Mouse (Mus musculus): ENCODE data around the gene Gal3st2. TPM values are rescaled to one million over a fixed set of nuclear protein-coding genes. Genes with fewer than 3 reads are reported as not detected.
"Not testable (repeated sequence)": the region's sequence is repeated elsewhere in the genome, so short reads cannot be mapped to it uniquely, and the experiment has no call there.

Gal3st2 gene
- under 1 TPM in 1 of 2 experiments, not detected in 1; 0.16 TPM for total RNA-seq (2021)
- long read RNA-seq, experiment 1 = 0 reads
- long read RNA-seq, experiment 2 = 0 reads

DNA sequence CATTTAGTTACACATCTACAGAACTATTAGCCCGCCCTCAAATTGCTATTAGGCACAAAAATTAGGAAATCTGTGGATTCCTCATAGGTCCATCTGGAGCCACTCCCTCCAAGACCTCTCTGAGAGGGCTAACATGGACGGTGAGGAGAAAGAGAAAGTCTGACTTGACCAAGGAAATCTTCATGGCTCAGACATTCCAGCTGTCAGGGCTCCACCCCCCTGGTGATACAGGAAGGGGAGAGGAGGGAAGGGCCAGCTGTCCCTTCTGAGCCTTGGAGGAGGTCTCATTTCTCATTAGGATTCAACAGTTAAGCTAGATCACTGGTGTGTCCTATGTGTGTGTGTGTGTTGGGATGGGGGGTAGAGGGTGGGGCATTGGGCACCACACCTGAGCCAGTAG is at the start of gene Gal3st2:
Gene Gal3st2, plus strand, starts transcription at position 259 of the 400 bp plus-strand sequence.
- H3K4me3 ChIP-seq; DNase-seq (ENCODE audit: extremely low spot score in 1 of 2, low spot score in 2 of 2); H3K27ac ChIP-seq; intact Hi-C loops (cut with DNase I): not testable (repeated sequence)

DNA sequence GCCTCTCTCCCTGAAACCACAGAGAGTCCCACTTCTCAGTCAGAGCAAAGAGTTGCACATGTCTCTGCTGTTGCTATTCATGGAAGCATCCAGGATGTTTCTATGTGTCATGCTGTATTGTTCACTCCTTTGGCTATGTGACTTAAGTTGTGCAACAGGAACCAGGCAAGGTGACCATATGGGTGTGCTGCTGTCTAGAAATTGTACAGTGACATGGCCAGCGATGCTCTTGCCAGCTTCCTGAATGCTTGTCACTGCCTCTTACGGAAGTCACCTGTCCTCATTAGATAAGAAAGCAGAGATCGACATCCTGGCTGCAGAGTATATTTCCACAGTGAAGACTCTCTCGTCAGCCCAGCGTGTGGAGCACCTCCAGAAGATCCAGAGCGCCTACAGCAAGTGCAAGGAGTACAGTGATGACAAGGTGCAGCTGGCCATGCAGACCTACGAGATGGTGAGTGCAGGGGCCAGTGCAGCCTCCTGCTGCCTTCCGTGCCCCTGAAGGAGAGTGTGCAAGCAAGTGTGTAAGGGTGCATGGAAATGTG is 49.5 kb upstream of the Gal3st2 start:
- DNase-seq (ENCODE audit: extremely low spot score in 1 of 2, low spot score in 2 of 2) = no peak
- no peak overlapping the region for H3K4me3 ChIP-seq
- TF ChIP-seq CTCF (IDR thresholded peaks at IDR 0.05) = no peak
- H3K27ac ChIP-seq = no peak overlapping the region
- intact Hi-C loops (cut with DNase I) = no loop called here

DNA sequence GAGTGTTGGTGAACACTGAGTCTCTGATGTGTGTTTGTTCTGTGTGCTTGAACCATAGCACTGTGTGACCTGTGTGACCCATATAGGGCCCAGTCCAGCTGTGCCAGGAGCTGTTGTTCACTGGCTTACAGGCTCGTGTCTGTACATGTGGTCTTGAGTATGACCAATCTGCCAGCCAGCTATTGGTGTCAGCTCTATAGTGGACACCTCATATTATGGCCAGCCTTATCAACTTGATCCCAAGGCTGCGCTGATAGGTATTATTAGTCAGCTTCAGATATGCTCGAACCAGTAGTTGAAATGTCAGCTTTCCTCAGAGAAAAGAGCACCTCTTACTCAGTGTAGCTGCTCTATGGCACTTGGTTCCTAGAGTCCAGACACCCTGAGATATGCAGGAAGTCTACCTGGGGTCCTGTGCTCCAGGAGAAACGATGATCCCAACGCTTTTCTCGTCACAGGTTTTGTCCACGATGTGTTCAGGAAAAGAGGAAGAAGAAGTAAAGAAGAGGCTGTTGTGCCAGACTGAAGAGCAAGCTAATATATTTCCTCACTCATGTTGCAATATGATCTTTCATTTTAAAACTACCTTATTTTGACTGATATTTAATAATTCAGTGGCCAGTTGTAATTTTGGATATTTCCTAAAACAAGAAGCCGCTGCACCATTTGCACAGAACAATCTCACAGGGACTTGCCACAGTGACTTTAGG is 43.1 kb upstream of the Gal3st2 start:
- DNase-seq (ENCODE audit: extremely low spot score in 1 of 2, low spot score in 2 of 2) = no peak
- Histone ChIP-seq H3K4me3 (no peak overlapping the region), H3K27ac (no peak overlapping the region)
- intact Hi-C loops (cut with DNase I) = no loop called here
- TF ChIP-seq CTCF (IDR thresholded peaks at IDR 0.05) = no peak

DNA sequence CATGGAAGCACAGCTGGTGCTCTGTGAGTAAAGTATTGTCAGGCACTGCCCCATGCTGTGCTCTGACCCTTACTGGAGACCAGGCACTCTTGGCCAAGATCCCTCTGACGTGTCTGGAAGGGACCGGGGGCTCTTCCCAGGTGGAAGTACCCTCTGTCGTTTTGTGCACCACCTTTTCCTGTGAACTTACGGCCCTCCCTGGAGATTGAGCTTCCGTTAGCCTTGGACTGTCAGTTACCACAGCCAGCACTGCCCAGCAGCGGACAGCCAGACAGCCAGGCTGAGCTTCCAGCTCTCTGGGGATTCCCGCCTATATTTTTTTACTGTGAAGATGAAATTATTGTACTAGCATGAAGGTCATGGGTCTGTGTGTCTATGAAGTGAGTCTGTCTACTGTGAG is 42.4 kb upstream of the Gal3st2 start:
- intact Hi-C loops (cut with DNase I) = no loop called here

DNA sequence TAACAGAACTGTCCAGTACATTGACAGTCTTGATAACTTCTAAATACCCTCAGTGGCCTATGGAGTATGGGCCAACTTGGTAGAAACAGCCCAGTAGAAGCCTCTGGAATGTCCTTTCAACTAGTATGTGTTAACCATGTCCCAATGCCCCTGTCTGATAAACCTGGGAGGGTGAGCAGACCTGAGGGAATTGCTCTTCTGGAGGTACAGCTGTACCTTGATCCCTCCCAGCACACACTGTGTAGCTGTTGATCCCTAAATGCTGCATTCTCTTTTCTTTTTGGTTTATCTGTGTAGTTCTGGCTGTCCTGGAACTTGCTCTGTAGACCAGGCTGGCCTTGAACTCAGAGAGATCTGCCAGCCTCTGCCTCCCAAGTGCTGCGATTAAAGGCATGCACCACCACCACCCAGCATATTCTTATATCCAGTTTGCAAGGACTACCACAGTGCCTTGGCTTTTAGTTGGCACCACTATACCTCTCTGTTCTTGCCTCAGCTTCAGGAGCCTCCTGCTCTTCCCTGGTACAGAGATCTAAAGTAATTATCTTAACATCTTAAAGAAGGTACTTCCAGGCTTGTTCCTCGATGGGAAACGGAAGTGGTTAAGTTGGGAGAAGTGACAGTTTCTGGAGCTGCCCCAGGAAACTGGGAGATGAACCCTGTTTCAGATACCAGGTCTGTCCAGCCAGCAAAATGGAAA is 37.2 kb upstream of the Gal3st2 start:
- intact Hi-C loops (cut with DNase I) = no loop called here
- Histone ChIP-seq H3K27ac (peak overlapping the region; percentile 100), H3K4me3 (no peak overlapping the region)
- no peak for TF ChIP-seq CTCF (IDR thresholded peaks at IDR 0.05)
- no peak for DNase-seq (ENCODE audit: extremely low spot score in 1 of 2, low spot score in 2 of 2)

More for the DNA sequence above, 42.4 kb upstream of the Gal3st2 start:
- Histone ChIP-seq H3K27ac (no peak overlapping the region), H3K4me3 (no peak overlapping the region)
- no peak for DNase-seq (ENCODE audit: extremely low spot score in 1 of 2, low spot score in 2 of 2)
- TF ChIP-seq CTCF (IDR thresholded peaks at IDR 0.05) = no peak

DNA sequence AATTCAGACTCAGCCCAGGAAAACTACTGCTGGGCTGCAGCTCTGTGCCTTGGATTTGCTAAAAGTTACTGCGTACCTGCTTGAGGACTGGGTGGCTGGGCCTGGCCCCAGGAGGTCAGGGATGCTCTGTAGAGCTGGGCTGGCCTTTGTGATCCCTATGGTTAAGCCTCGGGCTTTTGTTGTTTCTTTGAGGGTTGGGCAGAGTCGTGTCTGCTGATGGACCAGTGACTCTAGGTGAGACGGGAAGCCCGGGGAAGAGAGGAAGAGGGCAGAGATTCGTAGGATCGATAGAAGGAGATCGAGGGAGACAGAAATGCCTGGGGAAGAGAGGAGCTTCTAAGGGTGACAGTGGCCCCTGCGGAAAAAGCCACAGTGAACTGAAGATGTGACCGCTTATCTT is 36.5 kb upstream of the Gal3st2 start, which contains the start of gene D2hgdh:
Gene D2hgdh, plus strand, starts transcription at position 301 of the 400 bp plus-strand sequence.
- no peak for TF ChIP-seq CTCF (IDR thresholded peaks at IDR 0.05)
- intact Hi-C loops (cut with DNase I) = no loop called here
- DNase-seq (ENCODE audit: extremely low spot score in 1 of 2, low spot score in 2 of 2) = no peak

DNA sequence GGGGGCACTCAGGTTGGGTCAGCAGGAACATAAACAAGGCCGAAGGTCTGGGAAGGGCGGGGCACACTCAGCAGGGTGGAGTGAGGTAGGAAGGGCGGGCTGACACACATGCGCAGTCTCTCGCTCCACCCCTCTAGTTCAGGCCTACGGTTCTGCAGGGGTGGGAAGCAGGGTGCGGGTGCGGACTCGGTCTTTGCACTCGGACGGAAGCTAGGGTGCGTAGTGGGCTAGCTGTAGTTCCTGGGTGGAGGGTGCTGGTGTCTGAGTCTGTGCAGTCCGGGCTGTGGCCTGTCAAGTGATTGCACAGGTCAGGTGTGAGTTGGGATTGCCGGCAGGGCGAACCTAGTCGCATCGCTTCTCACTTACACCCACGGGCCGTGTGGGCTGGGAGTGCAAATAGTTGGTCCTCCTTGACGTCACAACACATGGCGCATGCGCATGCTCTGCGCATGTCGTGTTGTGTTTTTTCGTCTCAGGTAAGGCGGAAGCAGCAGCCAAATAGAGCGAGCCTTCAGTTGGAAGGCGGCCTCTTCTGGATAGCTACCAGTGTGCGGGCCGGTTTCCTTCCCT is 35.9 kb upstream of the Gal3st2 start:
- Histone ChIP-seq H3K4me3 (peak overlapping the region; percentile 65), H3K27ac (peak overlapping the region; percentile 100)
- no peak; the same call in 1 of the 2 replicates for TF ChIP-seq CTCF (IDR thresholded peaks at IDR 0.05)
- DNase-seq (ENCODE audit: extremely low spot score in 1 of 2, low spot score in 2 of 2) = peak; percentile 94 to 95
- intact Hi-C loops (cut with DNase I) = no loop called here

More for the DNA sequence above, 36.5 kb upstream of the Gal3st2 start, which contains the start of gene D2hgdh:
- Histone ChIP-seq H3K4me3 (peak within 1 kb of the TSS; percentile 65), H3K27ac (peak within 1 kb of the TSS; percentile 100)

DNA sequence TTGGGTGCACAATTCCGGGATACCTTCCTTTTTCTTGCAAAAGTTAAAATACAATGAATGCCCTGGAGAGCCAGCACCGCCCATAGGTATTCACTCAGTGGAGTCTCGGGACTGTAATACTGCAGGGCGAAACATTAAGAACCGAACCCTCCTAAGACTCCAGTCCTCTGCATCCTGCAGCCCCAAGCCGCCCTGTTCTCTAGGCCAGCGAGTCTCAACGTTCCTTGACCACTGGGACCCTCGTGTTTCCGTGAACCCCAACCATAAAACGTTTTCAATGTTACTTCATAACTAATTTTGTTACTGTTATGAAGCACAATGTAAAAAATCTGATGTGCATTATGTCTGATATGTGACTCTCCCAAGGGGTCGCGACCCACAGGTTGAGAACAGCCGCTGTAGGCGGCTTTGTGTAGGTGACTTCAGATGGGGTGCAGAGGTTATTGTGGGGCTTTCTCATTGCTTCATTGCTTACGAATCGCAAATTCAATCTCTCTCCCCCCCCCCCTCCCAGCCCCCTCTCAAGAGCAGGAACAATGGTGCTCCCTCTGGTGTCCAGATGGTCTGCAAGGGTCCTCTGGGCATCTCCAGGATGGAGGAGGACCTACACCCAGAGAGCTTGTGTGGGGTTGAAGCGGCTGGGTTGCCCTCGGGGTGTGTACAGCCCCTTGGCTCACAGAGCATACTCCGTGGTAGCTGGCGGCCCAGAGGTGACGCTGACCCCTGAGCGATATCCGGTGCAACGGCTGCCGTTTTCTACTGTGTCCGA is 35.2 kb upstream of the Gal3st2 start:
- DNase-seq (ENCODE audit: extremely low spot score in 1 of 2, low spot score in 2 of 2) = no peak
- Histone ChIP-seq H3K27ac (peak overlapping the region; percentile 100), H3K4me3 (peak overlapping the region; percentile 65)
- intact Hi-C loops (cut with DNase I) = no loop called here
- TF ChIP-seq CTCF (IDR thresholded peaks at IDR 0.05) = no peak; the same call in 1 of the 2 replicates

DNA sequence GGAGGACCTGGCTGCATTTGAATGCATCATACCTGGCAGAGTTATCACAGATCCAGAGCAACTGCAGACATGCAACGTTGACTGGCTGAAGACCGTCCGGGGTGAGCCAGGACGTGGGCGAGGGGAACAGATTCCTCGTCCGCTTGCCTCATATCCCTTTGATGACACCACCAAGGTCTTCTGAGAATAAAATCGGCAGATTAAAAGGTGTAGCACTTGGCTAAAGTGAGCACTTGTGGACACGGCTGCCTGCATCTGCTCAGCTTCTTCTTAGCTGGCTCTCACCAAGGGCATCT is 34.6 kb upstream of the Gal3st2 start:
- DNase-seq (ENCODE audit: extremely low spot score in 1 of 2, low spot score in 2 of 2) = no peak
- intact Hi-C loops (cut with DNase I) = no loop called here
- H3K4me3 ChIP-seq = no peak overlapping the region
- H3K27ac ChIP-seq = no peak overlapping the region
- no peak for TF ChIP-seq CTCF (IDR thresholded peaks at IDR 0.05)

DNA sequence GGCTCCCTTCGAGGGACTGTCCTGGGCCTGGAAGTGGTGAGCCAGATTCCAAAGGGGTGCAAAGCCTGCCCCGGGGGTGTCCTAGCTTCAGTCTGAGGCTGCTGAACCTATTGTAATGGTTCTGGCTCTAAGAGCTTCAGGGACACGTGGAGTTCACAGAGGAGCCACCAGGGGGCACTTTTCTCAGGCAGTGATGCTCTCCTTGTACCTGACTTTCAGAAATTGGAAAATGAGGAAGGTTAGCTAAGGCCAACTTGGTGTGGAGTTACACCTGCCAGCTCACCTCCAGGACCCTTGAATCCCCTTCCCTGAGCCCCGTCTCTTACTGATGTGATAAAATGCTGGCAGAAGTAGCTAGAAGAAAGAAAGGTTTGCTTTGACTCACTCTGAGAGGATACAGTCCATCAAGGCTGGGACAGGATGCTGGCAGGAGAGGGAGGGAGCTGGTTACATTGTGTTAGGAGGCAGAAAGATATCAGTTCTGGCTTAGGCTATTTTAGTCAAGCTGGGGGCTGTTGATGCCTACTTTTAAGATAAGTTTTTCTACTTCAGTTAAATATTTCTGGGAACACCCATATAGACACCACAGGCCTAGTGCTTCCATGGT is 28.2 kb upstream of the Gal3st2 start:
- not testable (repeated sequence) for DNase-seq (ENCODE audit: extremely low spot score in 1 of 2, low spot score in 2 of 2); H3K4me3 ChIP-seq; H3K27ac ChIP-seq
- TF ChIP-seq CTCF (IDR thresholded peaks at IDR 0.05) = peak; percentile 39
- intact Hi-C loops (cut with DNase I) = loop anchor here (10.0 kb wide), 2 partner anchors 82 to 242 kb away; partner anchors contain the start of gene Gal3st2b

DNA sequence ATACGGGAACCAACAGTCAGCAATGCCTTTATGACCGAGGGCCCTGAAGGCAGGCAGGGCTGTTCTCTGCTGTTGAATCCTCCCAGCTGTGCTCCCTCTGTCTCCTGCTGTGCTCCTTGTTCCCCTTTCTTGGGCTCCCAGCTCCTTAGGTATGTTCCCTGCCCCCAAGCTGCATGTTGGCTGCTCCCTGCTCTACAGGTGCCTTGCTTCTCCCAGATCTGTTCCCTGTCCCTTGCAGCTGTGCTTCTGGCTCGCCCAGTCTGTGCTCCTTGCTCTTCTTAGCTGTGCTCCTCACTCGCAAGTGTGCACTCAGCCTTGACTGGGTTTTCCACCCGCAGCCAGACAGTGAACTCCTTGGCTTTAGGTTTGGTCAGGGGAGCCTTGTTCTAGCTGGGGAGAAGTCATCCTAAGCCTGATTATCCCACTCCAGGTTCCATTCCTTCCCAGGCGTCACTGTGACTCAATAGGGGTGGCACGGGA is 26.4 kb upstream of the Gal3st2 start:
- Histone ChIP-seq H3K27ac (no peak overlapping the region), H3K4me3 (no peak overlapping the region)
- no peak for DNase-seq (ENCODE audit: extremely low spot score in 1 of 2, low spot score in 2 of 2)
- TF ChIP-seq CTCF (IDR thresholded peaks at IDR 0.05) = no peak
- intact Hi-C loops (cut with DNase I) = loop anchor here (10.0 kb wide), 2 partner anchors 80 to 240 kb away; partner anchors contain the start of gene Gal3st2b
